Mouse (Mus musculus) liver, embryonic 14.5 days (tissue): Measurements from ENCODE around the gene Msx3. TPM values are rescaled to one million over a fixed set of nuclear protein-coding genes. Genes with fewer than 3 reads are reported as not detected.

ENCODE experiments used
- ATAC-seq: fragments of 200-750 bp; cut with Nextera tagmentation; 2 replicates; pipeline ENCODE4 v1.8.0; 2017; ENCODE audit warnings: moderate number of reproducible peaks, mild to moderate bottlenecking, moderate library complexity; ENCODE audit not compliant: insufficient read depth
- DNase-seq, 3 experiments: peaks; one replicate each; pipeline ENCODE4 v3.0.0-alpha.2; 2012 to 2013; ENCODE audit warnings: low read depth in 3 of 3, low spot score in 3 of 3
- H3K27ac ChIP-seq: fragments of 300-500 bp; sonication (generic); 2 replicates; pipeline ENCODE4 v1.5.1; 2014; ENCODE audit warnings: moderate library complexity, mild to moderate bottlenecking, control low read depth, inconsistent platforms
- H3K27me3 ChIP-seq: fragments of 300-500 bp; sonication (generic); 2 replicates; pipeline ENCODE4 v1.6.1; 2014; ENCODE audit warnings: mild to moderate bottlenecking, low read length, moderate library complexity; ENCODE audit not compliant: control insufficient read depth, insufficient read depth
- H3K36me3 ChIP-seq: fragments of 300-500 bp; sonication (generic); replicated peaks from 2 replicates; pipeline ENCODE4 v1.6.1; 2014; ENCODE audit warnings: low read depth; ENCODE audit not compliant: control insufficient read depth, insufficient read depth
- H3K4me1 ChIP-seq, 2 experiments: fragments of 200-500 bp in 1 of 2; fragments of 300-500 bp in 1 of 2; sonication (generic) in 1 of 2; replicated peaks; 2 replicates each; pipeline ENCODE4 v1.6.1; 2012 to 2014; ENCODE audit warnings: antibody characterized with exemption in 1 of 2, inconsistent platforms in 1 of 2, low read length in 1 of 2; ENCODE audit not compliant: control insufficient read depth in 2 of 2, insufficient read depth in 2 of 2
- H3K4me2 ChIP-seq: fragments of 300-500 bp; sonication (generic); 2 replicates; pipeline ENCODE4 v1.6.1; 2014; ENCODE audit warnings: low read depth, mild to moderate bottlenecking, control low read depth, moderate library complexity
- H3K4me3 ChIP-seq, 2 experiments: fragments of 200-500 bp in 1 of 2; fragments of 300-500 bp in 1 of 2; sonication (generic) in 1 of 2; 2 replicates each; pipeline ENCODE4 v1.5.1; 2012 to 2014; ENCODE audit warnings: low read depth in 2 of 2, low read length in 2 of 2, mild to moderate bottlenecking in 2 of 2, control low read depth in 1 of 2, inconsistent platforms in 1 of 2, moderate library complexity in 1 of 2; ENCODE audit not compliant: insufficient read depth in 1 of 2
- H3K9ac ChIP-seq: fragments of 300-500 bp; sonication (generic); replicated peaks from 2 replicates; pipeline ENCODE4 v1.6.1; 2014; ENCODE audit warnings: mild to moderate bottlenecking, control low read depth, moderate library complexity
- H3K9me3 ChIP-seq: fragments of 300-500 bp; sonication (generic); 2 replicates; pipeline ENCODE4 v1.6.1; 2016; ENCODE audit warnings: low read length, mixed read lengths; ENCODE audit not compliant: control insufficient read depth
- CTCF ChIP-seq: IDR thresholded peaks from 2 replicates; pipeline ENCODE4 v1.5.1; 2016; ENCODE audit warnings: antibody characterized with exemption, low read depth, control low read depth
- EP300 ChIP-seq: IDR thresholded peaks from 2 replicates; pipeline ENCODE4 v1.6.1; 2016; ENCODE audit warnings: antibody characterized with exemption, low read depth
- WGBS: fragments of 180-500 bp; shearing (Covaris S2); extraction: QIAGEN DNeasy Blood & Tissue Kit; methylation state at CpG from one replicate; pipeline ENCODE4 v1.1.7; 2014; ENCODE audit not compliant: insufficient replicate concordance; 5-methylcytosine and 5-hydroxymethylcytosine counted together
- polyA plus RNA-seq, 2 experiments: library from polyadenylated mRNA; depleted of rRNA in 1 of 2; stranded (reverse) in 1 of 2; unstranded in 1 of 2; fragments of >200 nt; fragmentation: Nextera tagmentation in 1 of 2; extraction: Ambion mirVana in 1 of 2; gene quantifications; 2 replicates each; pipeline versions ENCODE4 v1.2.1 to v1.2.3; 2012 to 2014

Msx3 gene
- polyA plus RNA-seq, 2 experiments, result not detected

DNA sequence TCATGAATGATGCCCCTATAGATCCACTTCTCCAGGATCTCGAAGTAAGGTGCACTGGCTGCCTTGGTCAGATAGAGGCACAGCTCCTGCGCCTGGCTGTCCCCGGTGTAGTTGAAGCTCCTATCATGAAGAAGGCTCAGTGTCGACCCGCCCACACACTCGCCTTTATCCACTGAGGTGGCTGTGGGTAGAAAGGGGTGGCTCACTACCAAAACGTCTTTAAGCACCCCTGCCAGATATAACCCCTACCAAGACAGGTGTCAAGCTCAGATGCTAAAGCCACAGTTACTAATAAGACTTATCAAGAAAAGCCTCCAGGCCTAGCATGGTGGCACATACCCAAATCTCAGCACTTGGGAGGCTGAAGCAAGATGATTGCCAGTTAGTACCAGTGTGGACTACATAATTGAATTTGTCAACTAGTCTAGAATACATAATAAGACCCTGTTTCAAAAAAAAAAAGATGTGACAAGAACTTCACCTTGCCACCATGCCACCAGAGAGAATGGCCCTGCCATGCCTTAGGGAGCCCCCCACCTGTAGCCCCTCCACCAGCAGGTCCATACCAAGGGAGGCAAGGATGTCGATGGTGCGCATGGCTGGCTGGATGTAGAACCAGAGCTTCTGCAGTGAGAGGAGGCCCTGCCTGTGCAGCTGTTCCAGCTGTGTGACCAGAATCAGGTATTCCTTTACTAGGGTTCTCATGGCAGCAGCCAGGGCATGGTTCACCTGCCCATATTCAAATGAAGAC lies 41.9 kb downstream of the Msx3 start:
- peaks cover 16% of the 10 kb centered on the region for H3K36me3 ChIP-seq
- TF ChIP-seq EP300, result no peak
- TF ChIP-seq CTCF, result no peak
- no peak for ATAC-seq

DNA sequence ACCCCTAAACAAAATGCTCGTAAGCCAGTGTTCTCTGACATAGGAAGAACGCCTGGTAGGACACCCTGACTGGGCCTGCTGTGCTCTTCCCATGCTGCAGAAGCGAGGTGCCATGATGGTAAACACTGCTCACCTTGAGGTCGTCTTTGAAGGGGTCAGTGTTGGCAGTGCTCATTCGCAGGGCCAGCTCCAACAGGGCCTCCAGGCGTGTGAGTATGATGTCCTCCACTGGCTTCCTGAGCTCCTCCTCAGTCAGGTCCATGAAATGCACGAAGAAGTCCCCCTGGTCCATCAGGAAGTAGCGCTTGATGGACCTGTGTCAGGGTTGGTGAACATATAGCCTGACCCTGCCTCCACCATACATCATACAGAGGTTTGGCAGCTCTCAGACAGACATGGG lies 44.2 kb downstream of the Msx3 start:
- no peak overlapping the region for H3K27ac ChIP-seq
- DNase-seq (no peak), ATAC-seq (no peak)
- TF ChIP-seq EP300, result no peak
- no peak for TF ChIP-seq CTCF
- no peaks in the 10 kb centered on the region for H3K27me3 ChIP-seq
- H3K9me3 ChIP-seq, result no peaks in the 10 kb centered on the region
- H3K9ac ChIP-seq, result no peak overlapping the region
- H3K4me1 ChIP-seq, result no peaks in the 10 kb centered on the region
- WGBS, result 83% methylated on average over 8 of the region's 8 CpGs
- H3K4me3 ChIP-seq, result no peak overlapping the region
- H3K36me3 ChIP-seq, result peaks cover 33% of the 10 kb centered on the region
- H3K4me2 ChIP-seq, result no peak overlapping the region

More for the DNA sequence above, 41.9 kb downstream of the Msx3 start:
- Histone ChIP-seq H3K4me3 (no peak overlapping the region), H3K27me3 (no peaks in the 10 kb centered on the region), H3K9ac (no peak overlapping the region), H3K9me3 (no peaks in the 10 kb centered on the region), H3K4me2 (no peak overlapping the region), H3K27ac (no peak overlapping the region), H3K4me1 (no peaks in the 10 kb centered on the region)
- no peak for DNase-seq
- 80% methylated on average over 9 of the region's 9 CpGs for WGBS

DNA sequence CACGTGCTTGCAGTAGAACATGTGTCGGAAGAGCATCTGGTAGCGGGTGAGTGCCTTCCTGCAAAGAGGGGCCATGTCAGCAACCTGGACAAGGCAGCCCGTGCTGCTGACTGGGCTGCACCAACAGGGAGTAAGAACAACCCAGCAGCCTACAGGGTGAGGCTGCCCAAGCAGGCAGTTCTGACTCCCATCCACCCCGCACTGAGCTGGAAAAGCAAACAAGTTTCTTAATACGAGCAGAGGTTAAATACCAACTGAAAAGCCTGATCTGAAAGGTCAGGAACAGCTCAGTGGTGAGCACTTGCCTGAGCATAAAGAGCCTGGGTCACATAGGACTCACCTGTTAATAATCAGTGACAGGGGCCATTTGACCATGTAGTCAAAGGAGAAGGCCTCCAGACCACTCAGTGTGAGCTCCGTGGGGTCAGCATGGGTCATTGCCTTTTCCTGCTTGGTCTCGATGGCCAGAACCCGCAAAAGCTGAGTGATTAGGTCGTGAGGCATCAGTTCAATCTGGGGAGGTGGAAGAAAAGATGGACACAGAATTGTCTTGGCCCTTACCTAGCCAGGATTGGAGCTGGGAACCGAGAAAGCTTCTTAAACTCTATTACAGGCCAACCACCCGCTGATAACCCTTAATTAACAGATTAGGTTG lies 47.7 kb downstream of the Msx3 start:
- Histone ChIP-seq H3K4me2 (no peak overlapping the region), H3K36me3 (peaks cover 50% of the 10 kb centered on the region), H3K27me3 (no peaks in the 10 kb centered on the region), H3K9ac (no peak overlapping the region), H3K4me1 (no peaks in the 10 kb centered on the region), H3K9me3 (no peaks in the 10 kb centered on the region), H3K27ac (no peak overlapping the region), H3K4me3 (no peak overlapping the region)
- TF ChIP-seq CTCF (no peak), EP300 (no peak)
- DNase-seq (no peak), ATAC-seq (peak; percentile 28; the same call in 1 of the 2 replicates)
- WGBS, result 76% methylated on average over 12 of the region's 12 CpGs

DNA sequence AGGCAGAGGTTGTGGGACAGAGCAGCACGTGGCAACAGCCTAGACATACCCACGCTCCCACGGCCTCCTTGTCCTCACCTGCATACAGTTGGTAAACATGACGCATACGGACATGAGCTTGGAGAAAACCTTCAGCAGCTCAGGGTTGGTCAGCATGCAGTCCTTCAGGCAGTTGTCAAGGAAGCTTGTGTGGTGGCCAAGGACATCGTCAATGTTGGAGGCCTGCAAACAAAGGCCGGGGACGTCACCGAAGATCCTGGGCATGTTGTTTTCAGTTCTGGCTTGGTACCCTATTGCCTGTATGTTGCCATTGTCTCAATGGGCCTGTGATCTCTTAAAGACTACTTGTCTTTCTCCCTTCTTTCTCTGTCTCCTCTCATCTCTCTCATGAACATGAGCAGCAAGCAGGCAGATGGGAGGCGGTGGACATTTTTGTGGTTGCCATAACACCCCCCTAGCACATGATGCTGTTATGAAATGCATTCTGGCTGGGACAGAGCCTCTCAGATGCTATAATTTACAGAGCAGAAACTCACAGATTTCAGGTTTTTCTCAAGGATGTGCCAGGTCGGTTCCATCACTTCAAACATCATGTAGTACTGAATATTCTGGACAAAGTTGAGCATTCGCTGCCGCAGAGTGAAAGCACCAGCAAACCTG lies 50.1 kb downstream of the Msx3 start:
- H3K4me2 ChIP-seq, result no peak overlapping the region

More for the DNA sequence above, 50.1 kb downstream of the Msx3 start:
- ATAC-seq (no peak), DNase-seq (no peak)
- no peaks in the 10 kb centered on the region for H3K4me1 ChIP-seq
- WGBS, result 88% methylated on average over 13 of the region's 13 CpGs
- no peak overlapping the region for H3K27ac ChIP-seq
- H3K27me3 ChIP-seq, result no peaks in the 10 kb centered on the region
- H3K9ac ChIP-seq, result no peak overlapping the region
- H3K36me3 ChIP-seq, result peaks cover 47% of the 10 kb centered on the region
- H3K9me3 ChIP-seq, result no peaks in the 10 kb centered on the region
- TF ChIP-seq CTCF (no peak), EP300 (no peak)
- no peak overlapping the region for H3K4me3 ChIP-seq

Other genes with a start within 250 kb of the Msx3 start
- gene Adgra1, start 214.9 kb downstream of the Msx3 start, polyA plus RNA-seq (2012; rRNA removed), result not detected in 2 replicates
- not detected in 2 replicates for gene Adgra1, start 214.9 kb downstream of the Msx3 start, polyA plus RNA-seq (2014; fragmentation: Nextera tagmentation; extraction: Ambion mirVana)
- gene Kndc1, start 154.4 kb downstream of the Msx3 start, polyA plus RNA-seq (2012; rRNA removed), result 0.01 and 0.04 TPM in 2 replicates
- not detected in 2 replicates for gene Kndc1, start 154.4 kb downstream of the Msx3 start, polyA plus RNA-seq (2014; fragmentation: Nextera tagmentation; extraction: Ambion mirVana)
- not detected in 2 replicates for gene Utf1, start 105.3 kb downstream of the Msx3 start, polyA plus RNA-seq (2012; rRNA removed)
- gene Utf1, start 105.3 kb downstream of the Msx3 start, polyA plus RNA-seq (2014; fragmentation: Nextera tagmentation; extraction: Ambion mirVana), result not detected in 2 replicates
- gene 6430531B16Rik, start 70.3 kb downstream of the Msx3 start, polyA plus RNA-seq (2012; rRNA removed), result 0.04 TPM in 1 of 2 replicates, not detected in the other
- gene 6430531B16Rik, start 70.3 kb downstream of the Msx3 start, polyA plus RNA-seq (2014; fragmentation: Nextera tagmentation; extraction: Ambion mirVana), result not detected in 2 replicates
- 0.83 and 0.98 TPM in 2 replicates for gene Adam8, start 56.5 kb downstream of the Msx3 start, polyA plus RNA-seq (2012; rRNA removed)
- 0.34 and 0.46 TPM in 2 replicates for gene Adam8, start 56.5 kb downstream of the Msx3 start, polyA plus RNA-seq (2014; fragmentation: Nextera tagmentation; extraction: Ambion mirVana)
- gene Zfp511, start 12.7 kb downstream of the Msx3 start, polyA plus RNA-seq (2012; rRNA removed), result 19.8 and 25.6 TPM in 2 replicates
- 16.9 and 20.0 TPM in 2 replicates for gene Zfp511, start 12.7 kb downstream of the Msx3 start, polyA plus RNA-seq (2014; fragmentation: Nextera tagmentation; extraction: Ambion mirVana)
- 17.4 and 19.3 TPM in 2 replicates for gene Tubgcp2, start 12.4 kb downstream of the Msx3 start, polyA plus RNA-seq (2012; rRNA removed)
- 21.6 and 25.3 TPM in 2 replicates for gene Tubgcp2, start 12.4 kb downstream of the Msx3 start, polyA plus RNA-seq (2014; fragmentation: Nextera tagmentation; extraction: Ambion mirVana)
- 0.19 TPM in 1 of 2 replicates, not detected in the other for gene Caly, start 33.5 kb upstream of the Msx3 start, polyA plus RNA-seq (2012; rRNA removed)
- gene Caly, start 33.5 kb upstream of the Msx3 start, polyA plus RNA-seq (2014; fragmentation: Nextera tagmentation; extraction: Ambion mirVana), result not detected in 2 replicates
- 0.87 TPM in 1 of 2 replicates, not detected in the other for gene Prap1, start 44.3 kb upstream of the Msx3 start, polyA plus RNA-seq (2012; rRNA removed)
- not detected in 2 replicates for gene Prap1, start 44.3 kb upstream of the Msx3 start, polyA plus RNA-seq (2014; fragmentation: Nextera tagmentation; extraction: Ambion mirVana)
- gene Fuom, start 53.4 kb upstream of the Msx3 start, polyA plus RNA-seq (2012; rRNA removed), result 6.3 and 6.7 TPM in 2 replicates
- 7.7 and 9.2 TPM in 2 replicates for gene Fuom, start 53.4 kb upstream of the Msx3 start, polyA plus RNA-seq (2014; fragmentation: Nextera tagmentation; extraction: Ambion mirVana)
- 4.2 and 5.4 TPM in 2 replicates for gene Paox, start 66.7 kb upstream of the Msx3 start, polyA plus RNA-seq (2012; rRNA removed)
- 10.4 and 10.5 TPM in 2 replicates for gene Paox, start 66.7 kb upstream of the Msx3 start, polyA plus RNA-seq (2014; fragmentation: Nextera tagmentation; extraction: Ambion mirVana)
- 36.5 and 45.7 TPM in 2 replicates for gene Echs1, start 67.4 kb upstream of the Msx3 start, polyA plus RNA-seq (2012; rRNA removed)
- 97.2 and 99.0 TPM in 2 replicates for gene Echs1, start 67.4 kb upstream of the Msx3 start, polyA plus RNA-seq (2014; fragmentation: Nextera tagmentation; extraction: Ambion mirVana)
- 10.1 and 14.6 TPM in 2 replicates for gene Mtg1, start 88.5 kb upstream of the Msx3 start, polyA plus RNA-seq (2012; rRNA removed)
- 17.3 and 18.5 TPM in 2 replicates for gene Mtg1, start 88.5 kb upstream of the Msx3 start, polyA plus RNA-seq (2014; fragmentation: Nextera tagmentation; extraction: Ambion mirVana)
- gene Sprn, start 105.8 kb upstream of the Msx3 start, polyA plus RNA-seq (2012; rRNA removed), result 0.01 TPM in 1 of 2 replicates, not detected in the other
- gene Sprn, start 105.8 kb upstream of the Msx3 start, polyA plus RNA-seq (2014; fragmentation: Nextera tagmentation; extraction: Ambion mirVana), result not detected in 2 replicates
- gene Olfr522, start 115.7 kb upstream of the Msx3 start, polyA plus RNA-seq (2012; rRNA removed), result not detected in 2 replicates
- gene Olfr522, start 115.7 kb upstream of the Msx3 start, polyA plus RNA-seq (2014; fragmentation: Nextera tagmentation; extraction: Ambion mirVana), result not detected in 2 replicates
- gene Olfr523, start 124.1 kb upstream of the Msx3 start, polyA plus RNA-seq (2012; rRNA removed), result not detected in 2 replicates
- gene Olfr523, start 124.1 kb upstream of the Msx3 start, polyA plus RNA-seq (2014; fragmentation: Nextera tagmentation; extraction: Ambion mirVana), result not detected in 2 replicates
- gene Olfr524, start 156.9 kb upstream of the Msx3 start, polyA plus RNA-seq (2012; rRNA removed), result not detected in 2 replicates
- not detected in 2 replicates for gene Olfr524, start 156.9 kb upstream of the Msx3 start, polyA plus RNA-seq (2014; fragmentation: Nextera tagmentation; extraction: Ambion mirVana)
- 0.03 and 0.07 TPM in 2 replicates for gene Cd163l1, start 169.2 kb upstream of the Msx3 start, polyA plus RNA-seq (2012; rRNA removed)
- not detected in 2 replicates for gene Cd163l1, start 169.2 kb upstream of the Msx3 start, polyA plus RNA-seq (2014; fragmentation: Nextera tagmentation; extraction: Ambion mirVana)
- not detected in 2 replicates for gene 5830411N06Rik, start 198.2 kb upstream of the Msx3 start, polyA plus RNA-seq (2012; rRNA removed)
- gene 5830411N06Rik, start 198.2 kb upstream of the Msx3 start, polyA plus RNA-seq (2014; fragmentation: Nextera tagmentation; extraction: Ambion mirVana), result not detected in 2 replicates